ENCODE assay signal across 8 mouse cellular contexts in the genomic region with DNA sequence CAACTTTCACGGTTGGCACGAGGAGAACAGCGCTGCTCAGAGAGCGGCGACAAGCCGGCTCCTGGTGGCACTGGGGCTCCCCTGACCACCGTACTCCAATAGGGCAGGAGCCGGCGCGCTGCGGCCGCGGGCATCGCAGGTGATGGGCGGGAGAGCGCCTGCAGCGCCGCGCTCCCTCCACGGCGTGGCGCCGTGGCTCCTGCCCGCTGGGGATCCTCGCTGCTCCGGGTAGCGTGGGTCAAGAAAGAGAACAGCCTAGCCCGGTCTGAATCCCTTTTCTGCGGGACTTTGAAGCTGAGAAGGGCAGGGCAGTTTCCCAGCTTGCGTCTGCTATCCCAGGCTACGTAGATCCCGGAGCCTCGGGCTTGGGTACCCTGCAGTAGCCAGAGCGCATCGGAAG. TPM values are rescaled to one million over a fixed set of nuclear protein-coding genes. Genes with fewer than 3 reads are reported as not detected.
DNase-seq lines count a peak whose midpoint lies in the region; ATAC-seq and TF ChIP-seq lines count a peak whose summit lies in the region.

No protein-coding gene starts in this region.

- peaks cover 65% of the 10 kb centered on the region for H3K27me3 ChIP-seq in hindbrain, embryonic 16.5 days (replicated peaks; ENCODE audit: control insufficient read depth, insufficient read depth, low read length)
- H3K27me3 ChIP-seq in limb, embryonic 10.5 days (ENCODE audit: low read depth, poor library complexity, severe bottlenecking): peaks cover 94% of the 10 kb centered on the region
- H3K27me3 ChIP-seq in midbrain, embryonic 10.5 days (ENCODE audit: low read depth, poor library complexity, severe bottlenecking): peaks cover 94% of the 10 kb centered on the region

- peak overlapping the region; percentile 97 for H3K4me2 ChIP-seq in hindbrain, embryonic 16.5 days (ENCODE audit: low read length)

- peaks cover 36% of the 10 kb centered on the region for H3K4me1 ChIP-seq in hindbrain, embryonic 16.5 days (ENCODE audit: control insufficient read depth, insufficient read depth, low read depth, low read length)
- H3K4me1 ChIP-seq in limb, embryonic 10.5 days: peaks cover 50% of the 10 kb centered on the region
- H3K4me1 ChIP-seq in midbrain, embryonic 10.5 days: peaks cover 54% of the 10 kb centered on the region

- peak overlapping the region; percentile 89 for H3K27ac ChIP-seq in gastrocnemius, adult 2 months
- H3K27ac ChIP-seq in hindbrain, embryonic 16.5 days (ENCODE audit: low read depth, low read length): no peak overlapping the region
- H3K27ac ChIP-seq in limb, embryonic 10.5 days: no peak overlapping the region
- no peak overlapping the region for H3K27ac ChIP-seq in midbrain, embryonic 10.5 days (replicated peaks)

- H3K9ac ChIP-seq in hindbrain, embryonic 16.5 days (ENCODE audit: low read depth, low read length): peak overlapping the region; percentile 24; the same call in 1 of the 2 replicates

- peak overlapping the region; percentile 77 for H3K4me3 ChIP-seq in gastrocnemius, adult 2 months
- H3K4me3 ChIP-seq in hindbrain, embryonic 16.5 days (ENCODE audit: low read length): peak overlapping the region; percentile 71
- peak overlapping the region; percentile 66 for H3K4me3 ChIP-seq in limb, embryonic 10.5 days
- peak overlapping the region; percentile 69 for H3K4me3 ChIP-seq in midbrain, embryonic 10.5 days

- peak; percentile 40 for ATAC-seq in hindbrain, embryonic 16.5 days

- intact Hi-C loops in gastrocnemius, adult 2 months (cut with DNase I): loop anchor here (2.0 to 10.0 kb wide), 5 partner anchors 111 to 631 kb away; no protein-coding TSS in a partner anchor

- H3K9me3 ChIP-seq in hindbrain, embryonic 16.5 days (ENCODE audit: control insufficient read depth, low read length): no peaks in the 10 kb centered on the region
- H3K9me3 ChIP-seq in limb, embryonic 10.5 days (replicated peaks): no peaks in the 10 kb centered on the region
- no peaks in the 10 kb centered on the region for H3K9me3 ChIP-seq in midbrain, embryonic 10.5 days (replicated peaks)

- no peaks in the 10 kb centered on the region for H3K36me3 ChIP-seq in hindbrain, embryonic 16.5 days (ENCODE audit: control insufficient read depth, insufficient read depth, low read length)
- no peaks in the 10 kb centered on the region for H3K36me3 ChIP-seq in limb, embryonic 10.5 days
- H3K36me3 ChIP-seq in midbrain, embryonic 10.5 days: no peaks in the 10 kb centered on the region

- DNase-seq in ZHBTc4 (ENCODE audit: low read depth, low spot score): peak; percentile 92
- peak; percentile 77 to 83 for DNase-seq in cerebellum, postnatal 25 days
- peak; percentile 87 for DNase-seq in gastrocnemius, adult 2 months
- peak; percentile 82 for DNase-seq in limb, embryonic 10.5 days (ENCODE audit: low spot score)
- peak; percentile 81 for DNase-seq in midbrain, embryonic 10.5 days (ENCODE audit: low spot score)
- peak; percentile 74 for DNase-seq in right cerebral cortex, postnatal 25 days
- DNase-seq in yolk sac, embryonic 10.5 days (ENCODE audit: low spot score): peak; percentile 64

- WGBS in hindbrain, embryonic 16.5 days: under 1% methylated on average over 35 of the region's 35 CpGs
- WGBS in limb, embryonic 10.5 days: under 1% methylated on average over 35 of the region's 35 CpGs
- under 1% methylated on average over 33 of the region's 35 CpGs for WGBS in midbrain, embryonic 10.5 days

- peak; percentile 96 for TF ChIP-seq CTCF in gastrocnemius, adult 2 months (IDR thresholded peaks at IDR 0.05)

RNA-seq across cellular contexts. Expression of a gene that starts 0.7 kb away (rescaled TPM):
- total RNA-seq in gastrocnemius, adult 2 months (2021): 1 to 10 TPM in 1 of 2 experiments, under 1 TPM in 1; 0.31 to 1.2 TPM
- 1.4 and 1.8 TPM in 2 replicates for polyA plus RNA-seq in hindbrain, embryonic 16.5 days (2015; fragmentation: Nextera tagmentation; extraction: Ambion mirVana)
- polyA plus RNA-seq in limb, embryonic 10.5 days (2016; fragmentation: Nextera tagmentation; extraction: Ambion mirVana): 0.05 TPM in 1 of 2 replicates, not detected in the other
- polyA plus RNA-seq in midbrain, embryonic 10.5 days (2016; fragmentation: Nextera tagmentation; extraction: Ambion mirVana): 0.10 and 0.20 TPM in 2 replicates

RNA-seq across cellular contexts. Expression of a gene that starts 12.8 kb away (rescaled TPM):
- total RNA-seq in gastrocnemius, adult 2 months (2021): 10 to 100 TPM; 26.6 to 29.5 TPM
- 83.2 and 91.0 TPM in 2 replicates for polyA plus RNA-seq in hindbrain, embryonic 16.5 days (2015; fragmentation: Nextera tagmentation; extraction: Ambion mirVana)
- polyA plus RNA-seq in limb, embryonic 10.5 days (2016; fragmentation: Nextera tagmentation; extraction: Ambion mirVana): 79.7 and 82.2 TPM in 2 replicates
- 82.0 and 85.3 TPM in 2 replicates for polyA plus RNA-seq in midbrain, embryonic 10.5 days (2016; fragmentation: Nextera tagmentation; extraction: Ambion mirVana)
